Mouse (Mus musculus): Measurements from ENCODE around the gene Snx33.

The Snx33 gene

DNA sequence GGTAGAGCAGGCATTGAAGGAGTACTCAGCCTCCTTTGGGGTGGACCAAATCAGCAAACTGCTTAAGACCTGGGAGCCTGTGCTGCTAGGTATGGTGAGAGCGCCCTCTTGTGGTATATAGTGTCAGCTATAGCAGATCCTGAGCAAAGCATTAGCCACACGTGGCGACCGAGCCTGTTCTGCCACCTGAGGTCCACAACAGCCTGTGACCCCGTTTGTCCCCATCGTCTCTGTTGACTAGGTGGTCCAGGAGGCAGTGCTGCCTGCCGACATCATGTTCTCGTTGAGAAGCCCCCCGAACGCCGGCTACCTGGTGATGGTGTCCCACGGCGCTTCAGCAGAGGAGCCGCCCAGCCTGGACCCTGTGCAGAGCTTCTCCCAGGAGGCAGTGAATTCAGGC is 38.4 kb downstream of the Snx33 start:
- peak; percentile 36 to 37 for DNase-seq

DNA sequence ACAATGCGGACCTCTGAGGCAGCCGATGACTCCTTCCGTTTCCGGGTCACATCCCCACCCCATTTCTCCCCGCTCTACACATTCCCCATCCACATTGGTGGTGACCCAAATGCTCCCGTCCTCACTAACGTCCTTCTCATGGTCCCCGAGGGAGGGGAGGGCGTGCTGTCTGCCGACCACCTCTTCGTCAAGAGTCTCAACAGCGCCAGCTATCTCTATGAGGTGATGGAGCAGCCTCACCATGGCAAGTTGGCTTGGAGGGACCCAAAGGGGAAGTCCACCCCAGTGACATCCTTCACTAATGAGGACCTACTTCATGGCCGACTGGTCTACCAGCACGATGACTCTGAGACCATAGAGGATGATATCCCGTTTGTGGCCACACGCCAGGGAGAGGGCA is 40.6 kb downstream of the Snx33 start:
- DNase-seq, result no peak

DNA sequence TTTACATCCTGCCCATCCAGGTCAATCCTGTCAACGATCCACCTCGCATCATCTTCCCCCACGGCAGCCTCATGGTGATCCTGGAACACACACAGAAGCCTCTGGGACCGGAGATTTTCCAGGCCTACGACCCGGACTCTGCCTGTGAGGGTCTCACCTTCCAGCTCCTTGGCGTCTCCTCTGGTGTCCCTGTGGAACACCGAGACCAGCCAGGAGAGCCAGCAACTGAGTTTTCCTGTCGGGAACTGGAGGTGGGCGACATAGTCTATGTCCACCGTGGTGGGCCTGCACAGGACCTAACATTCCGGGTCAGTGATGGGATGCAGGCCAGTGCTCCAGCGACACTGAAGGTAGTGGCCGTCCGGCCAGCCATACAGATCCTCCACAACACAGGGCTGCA is 41.6 kb downstream of the Snx33 start:
- DNase-seq, result no peak

DNA sequence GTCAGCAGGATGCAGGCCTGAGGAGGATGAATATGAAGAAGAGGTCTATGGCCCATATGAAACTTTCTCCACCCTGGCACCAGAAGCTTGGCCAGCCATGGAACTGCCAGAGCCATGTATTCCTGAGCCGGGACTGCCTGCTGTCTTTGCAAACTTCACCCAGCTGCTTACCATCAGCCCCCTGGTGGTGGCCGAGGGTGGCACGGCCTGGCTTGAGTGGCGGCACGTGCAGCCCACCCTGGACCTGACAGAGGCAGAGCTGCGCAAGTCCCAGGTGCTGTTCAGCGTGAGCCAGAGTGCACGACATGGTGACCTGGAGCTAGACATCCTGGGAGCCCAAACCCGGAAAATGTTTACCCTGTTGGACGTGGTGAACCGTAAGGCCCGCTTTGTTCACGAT is 42.1 kb downstream of the Snx33 start:
- DNase-seq, result peak; percentile 28 to 38

DNA sequence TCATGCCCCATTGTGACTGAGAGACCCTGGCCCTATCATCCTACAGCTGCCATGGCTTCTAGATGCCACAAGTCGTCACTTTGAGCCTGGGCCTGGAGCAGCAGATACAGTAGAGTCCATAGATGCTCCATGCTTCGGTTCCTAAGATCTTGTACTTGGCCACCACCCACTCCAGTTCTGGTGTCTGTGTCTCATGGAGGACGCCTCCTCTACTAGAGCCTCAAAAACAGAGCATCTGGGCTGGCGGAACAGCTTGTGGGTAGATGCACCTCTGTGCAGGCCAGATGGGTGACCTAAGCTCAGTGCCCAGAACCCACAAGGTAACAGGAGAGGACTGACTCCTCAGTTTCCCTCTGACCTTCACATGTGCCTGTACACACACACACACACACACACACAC is 43.8 kb downstream of the Snx33 start:
- DNase-seq, result no peak

DNA sequence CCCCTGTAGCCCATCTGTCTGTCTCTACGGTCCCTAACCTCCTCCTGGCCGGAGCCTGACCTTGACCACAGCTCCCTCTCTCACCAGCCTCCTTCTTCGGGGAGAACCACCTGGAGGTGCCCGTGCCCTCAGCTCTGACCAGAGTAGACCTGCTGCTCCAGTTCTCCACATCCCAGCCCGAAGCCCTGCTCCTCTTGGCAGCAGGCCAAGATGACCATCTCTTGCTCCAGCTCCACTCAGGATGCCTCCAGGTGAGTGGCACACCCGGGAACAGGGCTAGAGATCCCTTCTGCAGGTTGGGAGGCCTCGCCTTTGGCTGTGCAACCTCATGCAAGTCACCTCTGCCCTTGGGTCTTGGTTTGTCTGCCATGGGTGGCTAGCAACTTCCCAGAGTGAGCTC is 44.7 kb downstream of the Snx33 start:
- DNase-seq, result no peak

DNA sequence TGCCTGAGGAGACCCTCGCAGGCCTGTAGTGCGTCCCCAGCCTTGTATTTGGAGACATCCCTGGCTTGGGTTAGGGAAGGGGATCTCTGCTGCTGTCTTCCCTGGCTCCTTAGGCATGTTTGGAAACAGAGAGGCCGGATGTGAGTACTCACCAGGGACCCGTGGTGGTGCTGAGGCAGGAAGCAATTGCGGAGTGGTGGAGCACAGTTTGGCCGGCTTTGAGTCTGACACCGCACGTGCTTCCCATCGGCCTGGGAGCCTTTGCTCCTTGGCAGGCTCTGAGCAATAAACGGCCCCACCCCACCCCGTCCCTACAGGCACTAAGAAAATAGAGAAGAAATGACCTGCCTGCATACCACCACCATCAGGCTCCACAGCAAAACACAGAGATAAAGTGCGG is 45.4 kb downstream of the Snx33 start:
- no peak for DNase-seq

DNA sequence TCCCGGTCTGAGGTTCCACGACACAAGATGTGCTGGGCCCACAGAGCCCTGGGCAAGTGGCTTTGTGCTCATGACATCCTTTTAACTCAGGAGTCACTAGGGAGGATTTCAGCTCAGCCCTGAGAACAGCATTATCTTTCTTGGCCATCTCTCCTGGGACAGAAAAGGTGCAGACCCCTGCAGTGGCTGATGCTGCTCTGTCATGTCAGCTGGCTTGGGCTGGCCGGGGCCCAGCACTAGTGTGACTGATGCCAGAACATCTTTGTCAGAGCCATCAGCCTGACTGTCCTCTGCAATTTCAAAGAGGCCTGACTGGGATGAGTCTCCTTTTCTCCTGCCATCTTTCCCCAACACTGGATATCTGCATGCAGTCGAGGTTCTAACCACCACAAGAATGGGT is 45.9 kb downstream of the Snx33 start:
- DNase-seq, result no peak

DNA sequence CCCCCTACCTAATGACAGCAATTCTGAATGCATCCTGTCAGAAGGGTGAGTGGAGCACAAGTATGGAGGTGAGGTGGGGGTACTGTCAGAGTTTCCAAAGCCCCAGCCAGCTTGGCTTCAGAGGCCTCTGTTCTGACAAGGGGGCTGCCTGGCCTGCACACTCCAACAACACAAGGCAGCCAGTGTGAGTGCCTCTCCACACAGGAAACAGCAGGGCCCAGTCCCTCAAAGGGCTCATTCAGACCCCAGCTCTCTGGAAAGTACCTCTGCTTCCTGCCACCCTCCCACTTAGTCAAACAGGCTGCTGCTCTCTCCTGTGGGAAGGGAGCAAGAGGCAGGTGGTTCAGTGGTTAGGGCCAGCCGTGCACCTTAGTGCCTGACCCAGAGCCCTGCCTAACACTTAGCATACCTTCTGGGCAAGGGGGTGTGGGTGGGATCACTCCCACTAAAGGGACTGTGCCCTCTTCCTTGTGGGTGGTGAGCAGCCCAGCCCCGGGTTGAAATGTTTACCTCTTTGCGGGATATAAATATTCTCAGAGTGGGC is 46.6 kb downstream of the Snx33 start:
- no peak for DNase-seq

DNA sequence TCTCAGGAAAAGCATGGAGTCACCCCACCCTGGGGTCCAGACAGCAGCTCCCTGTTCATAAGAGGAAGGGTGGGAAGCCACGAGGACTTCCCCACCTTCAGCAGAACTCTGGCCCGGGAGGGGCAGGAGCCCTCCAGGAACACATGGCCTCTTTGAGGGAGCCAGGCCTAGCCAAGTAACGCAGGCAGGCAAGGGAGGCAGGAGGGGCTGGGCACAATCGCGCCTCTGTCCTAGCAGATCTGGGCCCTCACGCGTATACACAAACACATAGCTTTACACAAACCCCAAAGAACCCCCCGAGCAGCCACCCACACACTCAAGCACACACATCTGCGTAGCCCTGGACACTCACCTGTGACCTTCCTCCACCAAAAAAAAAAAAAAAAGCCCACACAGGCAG is 47.4 kb downstream of the Snx33 start:
- no peak for DNase-seq

DNA sequence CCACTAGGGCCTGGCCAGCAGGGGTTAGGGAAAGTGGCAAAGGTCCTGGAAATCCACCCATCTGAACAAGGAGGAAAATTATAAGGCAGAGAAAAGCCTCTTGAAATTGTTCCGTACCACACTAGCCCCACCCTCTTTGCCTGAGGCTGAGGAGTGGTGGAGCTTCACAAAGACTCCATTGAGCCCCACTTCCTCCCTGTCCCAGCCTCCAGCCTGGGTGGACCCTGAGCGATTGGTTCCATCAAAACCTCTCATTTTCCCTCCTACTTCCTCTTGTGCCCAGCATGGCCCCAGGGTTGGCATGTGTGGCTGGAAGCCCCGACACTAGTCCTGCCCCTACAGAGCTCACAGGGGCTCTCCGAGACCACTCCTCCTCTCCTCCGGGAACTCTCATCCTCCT is 50.9 kb downstream of the Snx33 start:
- DNase-seq, result no peak

DNA sequence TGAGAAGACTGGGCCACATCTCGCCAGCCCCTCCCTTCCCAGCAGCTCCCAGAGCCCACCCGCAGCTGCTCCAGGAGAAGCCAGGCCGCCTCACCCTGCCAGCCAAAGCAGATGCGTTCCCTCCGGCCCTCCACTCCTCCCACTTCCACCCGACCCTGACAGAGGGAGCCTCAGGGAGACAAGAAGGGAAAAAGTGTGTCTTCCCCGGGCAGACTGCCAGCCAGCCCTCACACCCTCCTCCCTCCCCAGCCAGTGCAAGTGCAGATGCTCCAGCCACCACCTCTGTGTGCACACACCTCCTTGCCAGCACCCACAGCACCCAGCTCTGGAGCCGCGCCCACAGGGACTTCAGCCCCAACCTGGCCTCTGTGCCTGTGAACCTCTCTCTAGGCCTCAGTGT is 51.4 kb downstream of the Snx33 start:
- DNase-seq, result no peak

DNA sequence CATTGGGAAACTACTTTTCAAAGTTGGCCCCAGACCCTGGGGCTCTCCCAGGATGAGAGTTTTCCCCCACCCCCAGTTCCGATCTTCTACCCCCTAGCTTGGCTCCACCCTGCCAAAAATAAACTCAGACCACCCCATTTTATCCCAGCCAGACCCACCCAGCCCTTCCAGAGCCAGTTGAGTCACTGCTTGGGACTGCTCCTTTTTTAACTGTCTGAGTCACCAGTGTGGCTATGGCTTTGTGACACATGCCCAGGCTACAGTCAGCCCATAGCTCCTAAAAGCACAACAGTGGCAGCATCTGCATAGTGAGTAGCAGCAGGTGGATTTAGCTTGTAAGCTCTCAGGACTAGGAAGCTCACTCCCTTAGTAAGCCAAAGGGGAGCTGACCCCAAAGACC is 55.1 kb downstream of the Snx33 start:
- DNase-seq, result no peak

DNA sequence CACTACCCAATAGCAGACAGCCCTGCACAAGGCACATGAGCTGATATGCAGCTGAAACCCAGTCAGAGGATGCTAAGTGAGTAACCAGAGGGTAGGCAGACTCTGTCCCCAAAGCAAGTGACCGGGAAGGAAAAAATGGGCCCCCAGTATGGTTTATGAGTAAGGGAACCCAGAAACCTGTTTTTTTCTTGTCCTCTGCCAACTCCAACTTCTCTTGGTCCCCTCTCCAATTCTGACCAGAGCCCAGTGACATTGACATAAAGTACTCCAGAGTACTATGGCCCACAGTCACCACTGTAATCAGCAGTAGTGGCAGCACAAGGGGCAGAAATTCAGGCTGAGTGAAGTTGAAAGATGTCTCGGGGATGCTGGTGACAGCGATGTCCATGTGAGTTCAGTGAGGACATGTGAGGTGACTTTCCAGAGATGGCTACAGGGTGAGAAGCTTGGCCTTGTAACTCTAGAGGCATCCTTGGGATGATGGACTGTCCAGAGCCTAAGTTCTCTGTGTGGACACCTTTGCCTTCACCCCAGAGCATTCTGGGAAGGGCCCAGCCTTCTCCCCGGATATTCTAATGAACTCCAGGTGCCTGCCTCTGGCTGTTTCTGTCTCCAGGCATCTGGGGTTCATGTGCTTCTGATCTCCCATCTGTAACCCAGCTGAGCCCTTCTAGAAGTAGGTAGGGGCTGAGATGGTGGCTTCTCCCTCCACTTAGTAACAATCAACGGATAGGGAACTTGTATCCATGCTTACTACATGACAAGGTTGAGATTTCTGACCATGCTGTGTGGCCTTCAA is 55.9 kb downstream of the Snx33 start:
- no peak for DNase-seq

DNA sequence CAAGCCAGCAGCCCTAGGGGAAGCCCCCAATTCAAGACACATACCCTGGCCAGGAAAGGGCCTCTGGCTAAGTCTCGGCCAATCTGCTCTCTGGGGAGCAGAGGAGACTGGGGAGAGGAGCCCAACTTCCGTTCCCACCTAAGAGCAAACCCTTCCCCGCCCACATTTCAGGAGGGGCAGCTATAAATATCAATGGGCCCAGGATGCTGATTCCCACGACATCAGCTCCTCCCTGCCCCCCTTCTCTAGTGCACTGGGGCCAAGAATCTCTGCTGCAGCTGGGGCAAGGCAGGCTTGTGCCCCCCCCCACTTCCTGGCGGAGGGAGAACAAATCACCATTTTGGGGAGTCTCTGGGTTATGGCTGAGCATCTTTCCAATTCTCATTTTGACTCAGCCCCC is 57.0 kb downstream of the Snx33 start:
- DNase-seq, result no peak

DNA sequence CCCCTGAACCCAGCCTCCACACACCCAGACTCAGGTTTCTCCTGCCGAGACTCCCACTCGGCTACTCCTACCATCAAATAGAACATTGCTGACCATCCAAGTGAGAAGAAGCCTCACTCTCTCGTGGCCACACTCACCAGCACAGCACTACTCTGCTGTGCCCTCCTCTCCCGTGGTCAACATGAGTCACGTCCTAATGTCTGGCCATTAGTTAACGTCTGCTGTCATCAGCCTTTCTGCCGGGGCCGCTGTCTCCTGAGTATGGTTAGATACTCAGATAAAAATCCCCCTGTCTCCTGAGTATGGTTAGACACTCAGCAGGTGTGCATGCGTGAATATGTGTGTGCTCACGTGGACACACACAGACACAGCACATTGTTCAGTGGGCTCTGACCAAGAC is 57.4 kb downstream of the Snx33 start:
- DNase-seq, result no peak

DNA sequence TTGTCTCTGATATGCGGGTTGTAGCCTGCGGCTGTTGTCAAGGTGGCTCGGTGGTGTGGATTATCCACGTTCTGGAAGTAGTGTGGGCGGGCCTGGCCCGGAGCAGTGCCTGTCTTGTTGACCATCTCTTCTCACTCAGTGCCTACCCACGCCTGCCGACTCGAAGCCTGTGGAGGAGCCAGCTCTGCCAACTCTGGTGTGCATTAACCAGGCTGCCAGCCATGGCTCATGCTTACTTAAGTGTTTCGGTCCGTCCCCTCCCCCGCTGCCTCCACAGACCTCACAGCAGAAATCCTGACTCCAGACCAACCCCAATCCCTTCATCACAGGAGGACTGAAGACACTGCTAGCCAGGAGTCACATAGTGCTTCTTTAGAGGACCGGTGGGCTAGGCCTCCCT is 58.6 kb downstream of the Snx33 start:
- no peak for DNase-seq

DNA sequence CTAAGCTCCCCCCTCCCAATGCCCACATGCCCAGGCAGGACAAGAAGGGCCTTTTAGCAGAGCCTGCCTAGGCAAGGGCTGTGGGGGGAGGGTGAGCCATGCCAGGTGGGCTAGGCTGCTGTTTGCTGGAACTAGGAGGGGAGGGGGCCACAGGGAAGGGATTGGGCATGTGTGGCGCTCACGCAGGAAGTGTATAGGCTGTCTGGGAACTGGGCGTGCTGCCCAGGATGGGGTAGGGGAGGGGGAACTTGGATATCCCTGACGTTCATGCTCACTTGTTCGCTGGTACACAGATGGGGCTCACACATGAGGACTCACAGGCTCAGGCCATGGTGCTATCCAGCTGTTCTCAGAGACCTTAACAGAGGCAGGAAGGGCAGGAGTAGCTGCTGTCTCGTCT is 59.9 kb downstream of the Snx33 start:
- DNase-seq, result no peak
